Mouse (Mus musculus) embryo, embryonic 9.5 days (tissue): ENCODE measurements around the gene Rbfox1.
A peak's percentile ranks its signal among the peaks of the same experiment; 100 is the strongest.

Experiments
- DNase-seq: peaks from one replicate; pipeline ENCODE4 v3.0.0-alpha.2; 2017; ENCODE audit errors: extremely low spot score

Rbfox1 gene

DNA sequence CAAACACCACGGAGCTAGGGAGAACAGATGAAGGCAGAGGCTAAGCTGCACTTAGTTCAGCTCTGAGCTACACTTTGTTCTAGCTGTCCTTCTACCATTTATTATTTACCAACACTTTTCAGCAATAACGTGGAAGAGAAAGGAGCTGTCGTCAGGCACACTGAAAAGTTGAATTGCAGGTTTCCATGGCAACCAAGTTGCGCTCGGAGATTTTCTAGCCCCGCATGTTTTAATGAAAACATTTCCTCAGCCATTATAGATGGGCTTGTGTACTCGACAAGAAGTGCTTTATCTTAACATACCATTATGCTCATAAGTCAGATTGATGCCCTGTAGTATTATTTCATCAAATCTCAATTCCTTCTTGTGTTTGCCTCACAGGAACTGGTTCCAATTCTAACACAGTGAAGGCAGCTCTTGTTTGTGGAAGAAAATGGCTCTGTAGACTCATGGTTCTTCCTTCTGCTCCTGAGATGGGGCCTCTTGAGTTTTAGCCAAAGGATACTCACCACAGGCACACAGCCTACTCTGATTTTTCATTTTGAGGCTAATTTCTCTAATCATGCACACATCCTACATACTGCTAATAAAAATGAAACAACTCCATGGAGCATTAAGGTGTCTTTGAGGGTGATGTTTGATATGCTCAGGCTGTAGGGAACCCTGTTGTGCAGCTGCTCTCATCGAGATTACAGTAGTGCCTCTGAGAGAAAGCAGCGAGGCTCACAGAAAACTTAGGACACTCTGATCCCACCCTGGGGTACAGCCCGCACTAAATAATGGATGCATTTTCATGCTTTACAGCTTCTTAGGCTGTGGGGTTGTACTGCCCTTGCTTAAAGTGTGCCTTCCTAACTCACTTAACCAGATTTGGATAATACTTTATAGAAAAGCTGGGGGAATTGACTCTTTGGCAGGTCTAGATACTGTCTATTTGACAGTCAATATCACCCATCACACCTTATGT is 107.2 kb downstream of the Rbfox1 start:
- DNase-seq = no peak

DNA sequence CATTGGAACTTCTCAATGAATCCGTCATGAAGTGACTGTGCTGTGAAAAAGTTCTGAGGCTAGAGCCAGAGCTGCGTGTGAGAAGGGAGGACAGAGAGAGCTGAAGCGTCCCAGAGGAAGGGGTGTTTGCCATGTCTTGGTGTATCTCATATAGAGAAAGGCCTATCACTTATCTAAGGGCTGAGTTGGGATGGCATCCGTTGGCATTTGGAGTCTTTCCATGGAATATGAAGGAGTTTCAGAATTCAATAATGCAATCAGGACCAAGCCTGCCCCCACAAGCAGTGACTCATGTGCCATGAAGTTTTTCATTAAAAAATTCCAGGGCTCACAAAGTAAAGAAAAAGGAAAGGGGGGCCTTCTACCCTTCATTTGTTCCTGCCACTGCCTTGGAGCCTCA is 112.0 kb downstream of the Rbfox1 start:
- no peak for DNase-seq

DNA sequence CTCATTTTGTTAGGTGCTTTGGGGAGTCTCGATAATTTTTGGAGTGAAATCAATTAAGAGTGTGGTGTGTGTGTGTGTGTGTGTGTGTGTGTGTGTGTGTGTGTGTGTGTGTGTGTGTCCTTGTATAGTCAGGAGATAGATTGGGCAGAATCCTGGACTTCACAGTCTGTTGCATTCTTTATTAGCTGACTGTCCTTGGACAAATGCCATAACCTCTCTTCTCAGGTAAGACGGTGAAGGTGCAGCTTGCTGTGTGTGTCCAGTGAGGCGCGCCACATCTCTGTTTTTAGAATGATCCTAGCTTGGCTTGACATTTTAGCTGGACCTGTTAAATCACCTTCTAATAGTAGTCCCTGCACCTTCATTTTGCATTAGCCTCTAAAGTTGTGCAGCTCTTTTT is 112.5 kb downstream of the Rbfox1 start:
- DNase-seq = no peak

DNA sequence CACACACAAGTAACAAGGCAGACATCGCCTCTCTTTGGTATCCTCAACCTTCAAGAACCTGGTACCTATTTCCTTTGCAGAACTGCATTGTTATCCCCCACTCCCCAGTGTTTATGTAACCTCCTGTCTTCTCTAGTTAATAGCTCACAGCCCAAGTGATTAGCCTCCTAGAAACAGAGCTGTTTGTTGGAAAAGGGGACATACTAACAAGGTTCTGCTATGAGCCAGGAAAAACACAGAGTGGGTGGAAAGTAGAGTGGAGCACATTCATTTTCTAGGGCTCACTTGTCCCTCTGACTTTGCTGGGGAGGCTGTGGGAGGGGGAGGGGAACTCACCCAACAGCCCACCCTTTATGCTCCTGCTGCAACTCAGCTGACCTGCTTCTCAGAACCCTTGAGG is 114.9 kb downstream of the Rbfox1 start:
- DNase-seq = no peak

DNA sequence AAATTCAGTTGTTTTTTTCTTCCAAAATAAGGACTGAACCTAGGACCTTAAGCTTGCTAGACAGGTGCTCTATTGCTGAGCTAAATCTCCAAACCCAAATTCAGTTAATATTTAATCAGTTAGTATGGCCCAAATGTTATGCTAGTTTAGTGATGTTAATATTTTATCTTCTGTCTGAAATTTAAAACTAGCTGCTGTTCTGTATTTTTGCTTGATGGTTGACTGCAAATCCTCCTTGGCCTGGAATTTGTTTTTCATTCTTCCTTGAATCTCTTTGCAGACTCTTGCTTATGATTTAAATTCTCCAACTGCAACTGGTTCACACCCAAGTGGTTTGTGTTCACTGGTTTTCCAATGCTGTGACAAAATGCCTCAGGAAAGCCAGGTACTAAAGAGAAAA is 121.8 kb downstream of the Rbfox1 start:
- DNase-seq = no peak

DNA sequence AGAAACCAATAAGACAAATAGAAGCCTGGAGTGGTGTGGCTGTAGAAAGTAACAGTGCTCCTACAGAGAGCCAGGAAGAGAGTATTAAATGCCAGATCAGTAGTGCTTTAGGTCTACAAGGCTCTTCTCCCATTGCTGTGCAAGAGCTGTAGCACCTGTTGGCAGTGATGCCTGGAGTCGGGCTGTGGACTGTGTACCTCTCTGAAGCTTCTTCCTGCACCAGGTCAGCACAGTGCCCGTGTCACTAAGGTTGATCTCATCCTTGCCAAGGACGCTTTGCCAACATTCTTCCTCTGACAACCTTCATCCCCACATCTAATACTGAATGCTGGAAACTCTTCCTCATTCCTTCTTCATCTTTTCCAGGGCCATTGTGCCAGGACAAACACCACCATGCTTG is 127.7 kb downstream of the Rbfox1 start:
- DNase-seq = no peak

DNA sequence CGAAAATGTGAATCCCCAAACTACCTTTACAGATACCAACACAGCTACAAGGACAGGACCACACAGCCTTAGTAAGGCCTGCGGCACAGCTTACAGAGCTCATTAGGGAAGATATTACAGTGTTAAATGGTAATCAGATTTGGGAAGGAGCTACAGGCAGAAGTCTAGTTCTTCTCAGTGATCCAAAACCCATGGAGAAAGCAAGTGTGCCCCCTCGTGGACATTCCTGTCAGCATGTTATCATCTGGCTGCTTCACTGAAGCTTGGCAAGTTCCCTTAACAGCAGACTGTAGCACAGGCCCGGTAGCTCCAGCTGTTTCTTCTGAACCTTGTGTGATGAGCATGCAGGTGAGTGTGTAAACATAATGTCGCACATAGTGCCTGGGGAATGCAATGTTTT is 133.5 kb downstream of the Rbfox1 start:
- peak; percentile 48 for DNase-seq

DNA sequence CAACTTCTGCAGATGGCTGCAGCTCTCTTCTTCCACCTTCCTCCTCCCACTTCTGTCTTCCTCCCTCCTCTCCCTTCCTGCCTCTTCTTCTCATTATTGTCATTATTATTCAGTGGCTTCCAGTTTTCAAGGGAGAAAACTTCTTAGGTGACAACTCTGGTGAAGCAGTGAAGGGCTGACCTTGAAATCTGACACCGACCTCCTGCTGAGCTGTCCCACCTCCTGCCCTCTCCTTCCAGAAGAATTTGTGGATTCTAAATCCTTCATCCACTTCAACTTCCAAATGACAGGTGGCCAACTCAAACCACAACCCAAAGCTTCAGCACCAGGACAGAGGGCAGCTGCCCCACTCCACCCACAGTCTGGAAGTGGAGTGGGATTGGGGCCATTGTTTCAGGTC is 134.2 kb downstream of the Rbfox1 start:
- no peak for DNase-seq

DNA sequence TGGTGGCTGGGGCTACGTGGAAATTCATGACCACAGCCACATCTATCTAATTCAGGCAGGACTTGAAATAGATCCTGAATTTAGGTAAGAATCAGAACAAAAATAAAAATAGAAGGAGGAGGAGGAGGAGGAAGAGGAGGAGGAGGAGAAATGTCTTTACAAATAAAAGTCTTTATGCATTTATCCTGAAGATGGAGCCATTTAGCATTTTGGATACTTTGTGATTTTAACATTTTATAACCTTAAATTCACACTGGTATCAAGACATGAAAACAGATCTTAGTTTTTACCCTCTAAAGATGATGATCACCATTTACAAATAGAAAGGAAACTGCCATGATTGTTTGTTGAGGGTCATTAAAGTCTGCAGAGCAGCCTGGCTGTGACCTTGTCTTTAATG is 146.1 kb downstream of the Rbfox1 start:
- no peak for DNase-seq

DNA sequence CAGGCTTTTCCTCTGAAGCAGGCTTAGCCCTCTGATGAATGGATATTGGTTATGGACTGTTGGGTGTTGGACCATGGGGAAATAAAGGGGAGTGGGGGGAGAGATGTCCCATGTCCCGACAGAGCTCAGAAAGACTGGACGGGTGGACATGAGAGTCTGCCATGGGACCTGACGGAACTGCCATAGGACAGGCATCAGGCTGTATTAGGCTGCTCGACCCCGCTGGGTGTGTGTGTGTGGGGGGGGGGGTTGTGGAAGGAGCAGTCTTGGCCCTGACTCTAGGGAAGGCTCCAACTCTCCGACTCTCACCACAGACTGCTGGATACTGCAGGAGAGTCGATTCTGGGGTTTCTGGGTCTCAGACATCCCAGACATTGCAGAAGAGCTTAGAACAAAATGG is 147.4 kb downstream of the Rbfox1 start:
- no peak for DNase-seq

DNA sequence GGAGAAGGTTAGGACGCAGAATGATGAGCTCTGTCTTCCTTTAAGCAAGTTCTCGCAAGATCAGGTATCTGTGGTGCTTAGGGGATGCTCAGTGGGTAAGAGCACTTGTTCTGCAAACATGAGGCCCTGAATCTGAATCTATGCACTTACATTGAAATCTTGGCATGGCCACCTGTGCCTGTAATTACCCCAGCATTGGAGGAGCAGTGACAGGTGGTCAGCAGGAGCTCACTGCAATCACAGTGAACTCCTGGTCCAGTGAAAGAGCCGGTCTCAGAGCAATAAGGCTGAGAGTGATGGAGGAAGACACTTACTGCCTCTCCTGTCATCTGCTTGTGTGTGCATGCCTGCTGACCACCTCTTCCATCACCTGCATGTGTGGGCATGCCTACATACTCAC is 149.7 kb downstream of the Rbfox1 start:
- DNase-seq = no peak

DNA sequence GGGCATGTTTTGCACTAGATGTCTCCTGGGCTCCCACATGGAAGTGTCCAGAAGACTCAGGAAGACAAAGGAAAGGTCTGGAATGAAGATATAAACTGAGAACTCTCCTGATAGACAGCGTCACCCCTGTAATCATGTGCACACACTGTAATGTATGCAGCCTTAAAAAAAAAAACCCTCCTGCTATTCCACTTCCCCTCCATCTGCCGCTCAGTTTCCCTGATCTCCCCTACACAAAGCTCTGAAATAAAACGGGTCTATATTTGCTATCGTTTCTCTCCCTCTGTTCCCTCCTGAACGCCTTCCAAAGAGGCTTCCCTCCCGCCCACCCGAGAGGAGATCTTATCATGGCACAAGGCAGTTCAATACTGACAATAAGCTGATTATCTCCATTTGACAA is 151.9 kb downstream of the Rbfox1 start:
- DNase-seq = no peak

DNA sequence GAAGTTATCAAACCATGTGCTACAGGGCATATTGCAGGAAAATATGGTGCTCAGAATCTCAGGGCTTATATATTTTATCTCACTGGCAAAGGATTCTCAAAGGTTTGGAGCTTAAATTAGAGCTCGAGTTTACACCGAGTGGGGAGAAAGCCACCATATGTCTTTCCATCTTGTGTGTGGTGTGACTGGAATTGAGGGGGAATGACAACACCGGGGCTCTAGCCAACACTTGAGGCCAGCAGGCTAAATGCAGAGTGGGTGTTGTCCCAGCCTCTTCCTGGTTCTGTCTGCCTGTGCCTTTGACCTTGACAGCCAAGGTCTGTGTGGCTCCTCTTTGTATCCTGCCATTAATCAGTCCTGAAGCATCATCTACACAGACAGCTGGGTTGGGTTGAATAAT is 157.6 kb downstream of the Rbfox1 start:
- no peak for DNase-seq

DNA sequence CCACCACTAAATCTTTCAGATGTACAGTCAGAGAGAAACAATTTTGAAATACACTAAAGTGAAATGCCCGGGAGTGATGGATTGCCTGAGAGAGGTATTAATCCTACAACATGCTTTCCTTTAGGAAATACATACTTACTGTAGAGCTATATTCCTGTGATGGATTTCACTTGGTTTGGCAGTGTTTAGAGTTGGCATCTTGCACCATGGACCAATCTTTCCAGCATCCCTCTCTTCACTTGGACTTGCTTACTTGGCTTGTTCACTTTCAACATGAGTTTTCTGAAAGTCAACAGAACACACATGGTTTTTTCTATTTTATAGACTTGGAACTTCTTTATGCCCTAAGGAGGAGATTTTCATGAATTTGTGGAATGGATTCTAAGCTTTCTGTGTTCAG is 163.4 kb downstream of the Rbfox1 start:
- DNase-seq = no peak

DNA sequence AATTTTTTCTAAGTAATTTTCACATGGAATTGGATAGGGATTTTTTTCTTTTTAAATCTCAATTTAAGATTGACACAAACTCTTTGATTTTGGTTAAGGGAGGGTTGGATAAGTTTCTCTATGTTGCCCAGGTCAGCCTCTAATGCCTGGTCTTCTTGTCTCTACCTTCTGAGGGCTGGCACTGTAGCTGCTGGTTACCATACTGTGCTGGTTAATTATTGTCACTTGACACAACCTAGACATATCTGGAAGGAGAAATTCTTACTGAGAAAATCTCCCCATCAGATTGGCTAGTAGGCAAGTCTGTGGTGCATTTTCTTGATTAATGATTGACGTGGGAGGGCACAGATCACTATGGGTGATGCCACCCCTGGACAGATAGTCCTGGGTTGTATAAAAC is 177.3 kb downstream of the Rbfox1 start:
- no peak for DNase-seq

DNA sequence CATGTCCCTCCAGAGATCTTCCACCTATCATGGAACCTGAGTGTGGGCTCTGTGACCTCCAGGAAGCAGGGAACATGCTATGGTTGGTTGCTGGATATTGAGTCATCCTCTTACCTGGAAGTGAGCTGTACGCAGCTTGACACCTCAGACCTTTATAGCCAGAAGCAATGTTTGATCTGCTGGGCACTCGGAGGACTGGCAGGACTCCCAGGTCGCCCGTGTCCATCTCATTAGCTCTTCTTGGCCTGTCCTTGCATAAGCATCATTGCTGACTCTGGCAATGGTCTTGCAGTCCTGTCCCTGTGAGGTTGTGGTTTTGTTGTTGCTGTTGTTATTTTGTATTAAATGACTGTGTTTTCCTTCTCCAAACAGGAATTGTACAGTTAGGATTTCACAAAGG is 180.3 kb downstream of the Rbfox1 start:
- DNase-seq = no peak

DNA sequence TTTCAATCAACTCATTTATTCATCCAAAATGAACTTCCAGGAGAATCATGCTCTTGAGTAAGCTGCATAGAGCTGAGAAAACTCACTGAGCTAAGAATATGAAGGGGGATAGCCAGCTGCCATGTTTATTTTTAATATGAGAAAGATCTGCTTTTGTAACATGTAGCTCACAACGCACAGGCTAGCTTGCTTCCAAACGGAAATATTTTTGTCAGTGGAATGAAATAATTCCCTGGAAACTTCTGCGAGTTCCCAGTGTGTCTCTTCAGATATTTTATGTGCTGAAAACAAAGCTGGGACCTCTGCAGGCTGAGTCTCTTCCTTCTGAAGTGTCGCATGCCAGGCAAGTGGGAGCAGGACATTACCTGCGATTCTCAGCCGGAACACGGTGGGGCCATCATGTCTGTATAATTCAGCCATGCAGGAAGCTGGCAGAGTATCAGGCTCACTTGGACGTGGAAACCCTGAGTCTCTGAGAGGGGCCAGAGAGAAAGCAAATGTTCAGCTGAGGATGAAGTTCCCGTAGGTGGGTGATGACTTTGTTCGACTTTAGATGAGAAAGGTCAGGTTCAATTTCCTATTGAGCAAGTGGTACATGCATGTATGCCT is 190.4 kb downstream of the Rbfox1 start:
- no peak for DNase-seq

DNA sequence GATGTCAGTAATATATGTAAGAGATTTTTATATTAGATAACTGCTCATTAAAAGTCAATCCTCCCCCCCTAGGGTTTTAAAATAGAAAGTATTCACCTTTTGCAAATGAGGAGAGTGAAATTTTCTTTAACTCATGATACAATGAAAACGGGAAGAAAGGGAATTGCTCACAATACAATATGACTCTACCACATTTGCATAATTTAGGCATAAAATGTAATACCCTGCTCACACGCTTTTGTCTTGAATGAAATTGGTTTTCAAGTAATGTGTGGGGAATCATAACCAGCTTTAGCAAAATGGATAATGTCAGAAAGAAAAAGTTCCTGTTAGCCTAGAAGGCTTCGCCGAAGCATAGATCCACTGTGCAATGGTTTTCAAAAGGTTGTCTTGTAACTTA is 193.9 kb downstream of the Rbfox1 start:
- no peak for DNase-seq

DNA sequence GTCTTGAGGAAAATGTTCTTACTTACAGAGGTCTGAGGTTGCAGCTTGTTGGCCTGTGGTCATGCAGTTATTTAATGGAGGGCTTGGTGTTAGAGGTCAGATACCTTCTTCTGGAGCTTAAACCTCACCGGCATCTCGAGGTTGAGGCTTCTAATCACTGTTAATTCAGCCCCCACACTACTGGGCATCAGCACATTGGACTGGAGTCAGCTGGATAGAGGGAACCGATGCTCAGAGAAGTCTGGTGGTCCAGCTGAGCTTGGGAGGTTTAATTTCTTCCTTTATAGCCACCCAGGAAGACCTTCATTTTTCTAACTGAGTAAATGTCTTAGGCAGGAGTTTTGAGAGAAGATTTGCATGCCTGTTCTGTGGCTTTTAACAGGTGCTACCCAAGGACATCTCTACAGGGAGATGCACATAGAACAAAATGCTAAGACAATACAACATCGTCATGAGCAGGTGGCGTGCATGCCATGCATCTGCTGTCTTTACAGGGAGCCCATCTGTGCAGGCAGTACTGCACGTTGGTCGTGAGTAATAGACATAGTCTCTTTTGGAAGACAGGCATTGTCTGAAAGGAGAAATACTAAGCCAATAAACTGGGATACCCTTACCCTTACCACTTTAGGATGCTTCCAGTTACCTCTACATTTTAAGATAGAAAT is 199.7 kb downstream of the Rbfox1 start:
- no peak for DNase-seq

DNA sequence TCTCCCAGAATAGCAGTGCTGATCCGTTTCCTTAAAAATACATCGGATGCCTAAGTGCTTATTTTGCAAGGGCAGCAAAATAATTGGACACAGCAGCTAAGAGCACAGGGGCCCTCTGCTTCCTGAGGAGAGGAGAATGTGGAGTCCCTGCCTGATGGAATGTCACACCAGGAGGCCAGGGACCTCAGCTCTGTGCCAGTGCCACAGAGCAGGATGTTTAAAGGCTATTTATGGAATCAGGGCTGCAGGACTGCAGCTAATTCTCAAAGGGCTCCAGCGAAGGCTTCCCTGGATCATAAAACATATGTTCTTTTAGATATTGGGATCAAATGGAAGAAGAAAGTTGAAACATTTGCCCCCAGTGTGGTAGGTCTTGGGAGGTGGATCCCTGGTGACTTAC is 201.0 kb downstream of the Rbfox1 start:
- DNase-seq = no peak

DNA sequence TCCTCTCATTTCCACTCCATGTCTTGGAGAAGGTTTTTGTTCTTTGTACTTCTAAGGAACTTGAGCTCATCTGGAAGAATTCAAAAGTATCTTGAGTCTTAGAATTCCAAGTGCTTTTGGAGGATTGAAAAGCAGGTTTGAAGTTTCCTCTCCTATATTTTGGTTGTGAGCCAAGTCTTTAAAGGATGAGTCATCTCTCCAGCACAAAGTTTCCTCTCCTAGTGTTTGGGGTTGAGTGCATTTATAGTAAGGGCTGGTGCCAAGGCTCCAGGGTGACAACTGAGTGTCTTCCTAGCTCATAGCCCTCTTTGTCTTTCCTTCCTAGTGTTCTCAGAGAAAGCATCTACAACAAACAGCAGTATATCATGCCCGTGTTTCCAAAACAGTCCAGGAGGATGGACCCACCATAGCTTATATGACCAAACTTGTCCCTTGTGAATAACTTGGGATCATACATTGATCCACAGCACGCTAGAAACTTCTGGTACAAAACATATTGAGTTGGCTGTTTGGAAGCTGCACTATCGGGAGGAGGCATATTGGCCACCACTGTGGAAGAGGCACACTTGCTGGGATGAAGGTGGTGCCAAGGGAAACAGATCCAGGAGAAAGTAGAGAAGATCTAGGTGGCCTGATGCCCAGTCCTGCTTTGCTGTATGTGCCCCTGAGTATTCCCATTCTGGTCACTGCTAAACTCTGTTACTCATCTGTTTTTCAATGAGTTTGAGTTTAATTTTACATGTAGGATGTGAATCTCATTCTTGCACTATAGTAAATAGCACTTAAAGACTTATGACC is 206.4 kb downstream of the Rbfox1 start:
- no peak for DNase-seq
